ENCODE assay signal across 1 mouse cellular context in the genomic region with DNA sequence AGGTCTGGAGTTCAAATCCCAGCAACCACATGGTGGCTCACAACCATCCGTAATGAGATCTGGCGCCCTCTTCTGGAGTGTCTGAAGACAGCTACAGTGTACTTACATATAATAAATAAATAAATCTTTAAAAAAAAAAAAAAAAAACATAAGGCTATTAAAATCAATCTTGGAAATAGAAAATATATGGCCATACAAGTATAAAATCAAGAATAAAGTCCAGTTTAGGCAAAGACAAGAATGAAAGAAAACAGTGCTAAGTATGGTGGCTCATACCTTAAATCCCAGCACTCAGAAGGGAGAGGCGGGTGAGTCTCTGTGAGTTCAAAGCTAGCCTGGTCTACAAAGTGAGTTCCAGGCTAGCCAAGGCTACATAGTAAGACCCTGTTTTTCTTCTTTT. TPM values are rescaled to one million over a fixed set of nuclear protein-coding genes. Genes with fewer than 3 reads are reported as not detected.
"Had no signal": no experiment of that assay in that cellular context is flagged by ENCODE, and none has a peak within 500 bp of the region (broad histone marks: within the 10 kb centered on the region; RNA-seq: fewer than 3 reads in every experiment).

No protein-coding gene starts in this region.

RNA-seq across cellular contexts. Expression of gene D930048N14Rik, which starts 39.8 kb away (rescaled TPM):
- total RNA-seq: hematopoietic stem cell, adult 5-6 weeks had no signal
